Mouse (Mus musculus) bone marrow, adult 2 months (tissue): ENCODE results near the gene Gm4737.

Experiments
- CTCF ChIP-seq: fragments of 200-500 bp; IDR thresholded peaks from 2 replicates; pipeline ENCODE4 v1.5.1; 2011; ENCODE audit warnings: low read length, control low read depth; ENCODE audit not compliant: control insufficient read depth, insufficient read depth
- POLR2A ChIP-seq: fragments of 200-500 bp; IDR thresholded peaks from 2 replicates; pipeline ENCODE4 v1.6.1; 2011; ENCODE audit warnings: low read depth, mild to moderate bottlenecking, control low read depth, low read length, borderline replicate concordance; ENCODE audit not compliant: control insufficient read depth

DNA sequence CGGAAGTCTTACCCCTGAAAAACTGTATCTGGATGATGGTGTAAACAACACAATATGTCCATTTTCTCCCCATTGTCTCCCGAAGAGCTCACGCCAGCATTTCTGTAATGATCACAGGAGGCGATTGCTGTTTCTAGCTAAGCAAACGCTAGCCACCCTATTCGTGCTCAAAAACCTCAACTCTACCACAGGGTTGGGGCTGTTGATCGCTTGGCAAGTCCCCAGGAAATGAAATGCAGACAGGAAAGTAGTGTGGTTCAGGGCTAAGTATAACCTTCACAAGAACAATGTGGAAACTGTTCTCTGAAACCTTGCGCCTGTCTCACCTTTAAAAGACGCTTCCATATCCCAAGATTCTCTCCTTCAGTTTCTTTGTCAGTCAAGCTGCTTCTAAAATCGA is 34.9 kb downstream of the Gm4737 start, which contains the start of gene Cd96:
- TF ChIP-seq CTCF (no peak), POLR2A (no peak)
